Mouse (Mus musculus) intestine, postnatal 0 days (tissue): ENCODE data around the gene Kcnma1. TPM values are rescaled to one million over a fixed set of nuclear protein-coding genes. Genes with fewer than 3 reads are reported as not detected.

Experiments
- ATAC-seq: fragments of 200-750 bp; cut with Nextera tagmentation; 2 replicates; pipeline ENCODE4 v1.8.0; 2017; ENCODE audit warnings: mild to moderate bottlenecking, moderate TSS enrichment, moderate library complexity
- H3K27ac ChIP-seq: fragments of 300-500 bp; sonication (generic); 2 replicates; pipeline ENCODE4 v1.5.1; 2014; ENCODE audit warnings: mild to moderate bottlenecking, low read depth, low read length, moderate library complexity
- H3K27me3 ChIP-seq: fragments of 300-500 bp; sonication (generic); replicated peaks from 2 replicates; pipeline ENCODE4 v1.6.1; 2014; ENCODE audit warnings: low read length, mixed read lengths; ENCODE audit not compliant: control insufficient read depth, insufficient read depth
- H3K36me3 ChIP-seq: fragments of 300-500 bp; sonication (generic); 2 replicates; pipeline ENCODE4 v1.6.1; 2014; ENCODE audit warnings: mild to moderate bottlenecking, moderate library complexity; ENCODE audit not compliant: control insufficient read depth, insufficient read depth
- H3K4me1 ChIP-seq: fragments of 300-500 bp; sonication (generic); replicated peaks from 2 replicates; pipeline ENCODE4 v1.6.1; 2014; ENCODE audit warnings: antibody characterized with exemption, low read length, mixed read lengths; ENCODE audit not compliant: control insufficient read depth, insufficient read depth
- H3K4me2 ChIP-seq: fragments of 300-500 bp; sonication (generic); replicated peaks from 2 replicates; pipeline ENCODE4 v1.6.1; 2014; ENCODE audit warnings: low read depth, mild to moderate bottlenecking, moderate library complexity
- H3K4me3 ChIP-seq: fragments of 300-500 bp; sonication (generic); 2 replicates; pipeline ENCODE4 v1.5.1; 2014; ENCODE audit warnings: low read depth, low read length
- H3K9ac ChIP-seq: fragments of 300-500 bp; sonication (generic); 2 replicates; pipeline ENCODE4 v1.6.1; 2014; ENCODE audit warnings: mild to moderate bottlenecking, low read depth, low read length
- H3K9me3 ChIP-seq: fragments of 300-500 bp; sonication (generic); 2 replicates; pipeline ENCODE4 v1.6.1; 2016; ENCODE audit warnings: mixed run types; ENCODE audit not compliant: control insufficient read depth
- CTCF ChIP-seq: sonication (generic); IDR thresholded peaks from 2 replicates; pipeline ENCODE4 v1.5.1; 2016; ENCODE audit warnings: low read depth, mild to moderate bottlenecking, control low read depth, antibody characterized with exemption, moderate library complexity
- WGBS: fragments of 180-500 bp; shearing (Covaris S2); extraction: QIAGEN DNeasy Blood & Tissue Kit; methylation state at CpG from one replicate; pipeline ENCODE4 v1.1.7; 2014; 5-methylcytosine and 5-hydroxymethylcytosine counted together
- polyA plus RNA-seq: library from polyadenylated mRNA; unstranded; fragments of >200 nt; fragmentation: Nextera tagmentation; extraction: Ambion mirVana; gene quantifications from 2 replicates; pipeline ENCODE4 v1.2.1, GENCODE M21; 2015

Gene Kcnma1
- polyA plus RNA-seq, 1 experiment from 2014 or later = 6.7 TPM

DNA sequence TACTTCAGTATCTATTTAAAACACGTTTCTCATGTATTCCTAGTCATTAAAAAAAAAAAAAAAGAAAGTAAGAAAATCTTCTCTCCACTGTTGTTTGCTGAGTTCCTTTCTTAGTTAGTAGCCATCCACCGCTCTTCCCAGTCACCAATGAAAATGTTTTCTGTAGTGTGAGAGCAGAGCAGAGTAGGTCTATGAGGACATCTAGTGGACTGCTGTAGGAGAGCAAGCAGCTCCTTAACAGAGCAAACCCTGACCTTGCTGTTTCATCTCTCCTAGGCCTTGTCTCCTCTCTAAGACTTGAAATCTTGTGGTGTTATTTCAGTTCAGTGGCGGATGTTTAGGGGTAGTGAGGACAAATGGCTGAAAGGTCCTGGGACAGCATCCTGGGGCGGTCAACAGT lies 585.2 kb downstream of the Kcnma1 start:
- Histone ChIP-seq H3K9me3 (no peaks in the 10 kb centered on the region), H3K4me2 (no peak overlapping the region), H3K27ac (no peak overlapping the region), H3K9ac (no peak overlapping the region), H3K36me3 (no peaks in the 10 kb centered on the region), H3K27me3 (no peaks in the 10 kb centered on the region), H3K4me1 (no peaks in the 10 kb centered on the region), H3K4me3 (no peak overlapping the region)
- 33% methylated on average over 4 of the region's 4 CpGs for WGBS
- peak; percentile 88 for TF ChIP-seq CTCF
- no peak for ATAC-seq

DNA sequence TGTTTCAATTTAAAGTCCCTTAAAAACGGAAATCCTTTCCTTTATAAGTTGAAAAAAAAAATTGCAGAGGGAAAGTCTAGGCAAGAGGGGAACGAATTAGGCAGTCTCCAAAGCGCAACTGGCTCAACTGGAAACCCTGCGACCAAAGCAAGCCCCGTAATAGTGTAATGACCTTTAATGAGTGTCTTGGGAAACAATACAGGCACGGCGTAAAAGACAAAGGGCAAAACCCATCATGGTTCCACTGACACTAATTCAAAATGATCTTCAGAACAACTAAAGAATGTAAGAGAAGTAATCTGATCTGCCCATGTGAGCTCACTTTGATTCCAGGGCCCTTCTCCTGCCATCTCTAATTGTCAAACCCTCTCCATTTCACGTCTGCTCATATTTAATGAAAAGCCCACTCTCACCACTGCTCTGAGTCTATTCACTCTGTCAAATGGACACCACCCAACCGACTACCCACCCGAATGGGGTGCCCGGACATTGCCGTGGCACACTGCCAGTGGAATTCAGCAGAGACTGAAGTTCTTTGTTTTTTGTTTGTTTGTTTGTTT lies 591.7 kb downstream of the Kcnma1 start:
- no peak overlapping the region for H3K4me3 ChIP-seq
- no peaks in the 10 kb centered on the region for H3K27me3 ChIP-seq
- no peak overlapping the region for H3K4me2 ChIP-seq
- no peaks in the 10 kb centered on the region for H3K4me1 ChIP-seq
- H3K27ac ChIP-seq = no peak overlapping the region
- TF ChIP-seq CTCF = no peak
- 79% methylated on average over 12 of the region's 12 CpGs for WGBS
- H3K9me3 ChIP-seq = no peaks in the 10 kb centered on the region
- H3K36me3 ChIP-seq = no peaks in the 10 kb centered on the region
- no peak overlapping the region for H3K9ac ChIP-seq
- no peak for ATAC-seq

DNA sequence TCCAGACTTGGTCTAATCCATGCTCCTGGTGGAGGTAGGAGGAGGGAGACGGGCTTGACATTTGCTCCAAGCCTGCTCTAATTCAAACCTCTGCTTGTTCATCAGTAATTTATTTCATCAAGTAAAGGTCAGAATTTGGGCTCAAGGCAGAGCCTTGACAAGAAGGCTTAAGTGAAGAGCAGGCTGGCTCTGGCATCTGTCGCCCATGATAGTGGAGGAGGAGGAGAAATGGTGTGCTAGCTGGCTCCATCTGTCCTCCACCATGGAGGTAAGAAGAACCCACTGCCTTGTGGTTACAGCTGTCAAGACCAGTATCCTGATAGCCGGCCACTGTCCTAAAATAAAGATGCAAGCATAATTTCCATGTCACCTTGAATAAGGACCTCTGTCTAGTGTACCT lies 595.3 kb downstream of the Kcnma1 start:
- no peak for TF ChIP-seq CTCF
- Histone ChIP-seq H3K4me1 (no peaks in the 10 kb centered on the region), H3K4me3 (no peak overlapping the region), H3K9ac (no peak overlapping the region), H3K36me3 (no peaks in the 10 kb centered on the region), H3K27ac (no peak overlapping the region), H3K9me3 (no peaks in the 10 kb centered on the region), H3K27me3 (no peaks in the 10 kb centered on the region), H3K4me2 (no peak overlapping the region)
- ATAC-seq = no peak
- WGBS = 83% methylated on average over 3 of the region's 3 CpGs

DNA sequence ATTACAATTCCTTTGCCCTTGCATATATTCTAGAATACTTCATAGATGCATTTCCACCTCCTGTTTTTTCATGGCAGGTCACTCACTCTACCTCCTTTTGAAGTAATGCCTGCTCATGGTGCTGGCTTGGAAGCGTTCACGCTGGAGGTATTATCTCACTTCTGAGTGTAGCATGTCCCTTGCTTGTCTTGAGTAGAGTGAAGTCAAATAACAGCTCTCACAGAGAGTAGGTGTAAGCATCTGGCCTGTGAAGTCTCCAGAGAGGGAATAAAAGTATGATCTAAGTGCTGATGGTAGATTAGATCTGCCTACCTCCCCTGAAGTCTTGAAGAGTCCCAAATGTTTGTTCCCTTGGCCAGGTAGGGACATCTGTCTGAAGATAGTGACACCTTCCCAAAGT lies 607.2 kb downstream of the Kcnma1 start:
- no peak overlapping the region for H3K4me2 ChIP-seq
- no peaks in the 10 kb centered on the region for H3K27me3 ChIP-seq
- H3K9ac ChIP-seq = no peak overlapping the region
- no peak for ATAC-seq
- WGBS = 89% methylated on average over 2 of the region's 2 CpGs
- no peaks in the 10 kb centered on the region for H3K4me1 ChIP-seq
- H3K4me3 ChIP-seq = no peak overlapping the region
- H3K9me3 ChIP-seq = no peaks in the 10 kb centered on the region
- no peak for TF ChIP-seq CTCF
- H3K36me3 ChIP-seq = no peaks in the 10 kb centered on the region
- H3K27ac ChIP-seq = no peak overlapping the region

DNA sequence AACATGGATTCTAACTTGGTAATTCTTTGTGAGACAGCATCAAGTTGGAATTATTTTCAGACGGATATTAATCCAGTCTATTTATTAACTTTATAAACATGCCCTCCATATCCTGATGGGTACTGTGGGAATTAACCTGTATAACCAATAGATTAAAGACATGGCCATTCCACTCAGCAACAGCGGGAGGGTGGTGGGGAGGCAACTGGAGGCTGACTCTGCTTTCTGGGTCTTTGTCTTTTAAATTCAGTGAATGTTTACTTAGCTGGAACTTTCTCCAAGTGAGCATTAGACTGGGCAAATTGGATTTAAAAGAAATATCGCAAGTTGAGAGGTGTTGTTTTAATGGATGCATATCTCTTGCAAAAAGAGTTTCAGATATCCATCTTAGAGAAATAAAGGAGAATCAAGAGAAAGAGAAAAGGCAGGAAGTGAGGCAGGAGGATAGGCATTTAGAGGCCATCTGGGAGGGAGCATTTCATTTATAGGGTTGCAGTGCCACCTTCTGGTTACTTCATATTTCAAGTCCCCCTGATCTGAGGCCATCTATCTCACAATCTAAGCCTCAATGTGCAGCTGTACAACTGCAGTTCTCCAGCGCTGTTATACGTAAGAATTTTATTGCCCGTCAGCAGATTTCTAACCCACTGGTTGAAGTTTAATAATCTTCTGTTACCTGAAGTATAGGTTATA lies 613.4 kb downstream of the Kcnma1 start:
- no peak overlapping the region for H3K27ac ChIP-seq
- H3K4me2 ChIP-seq = no peak overlapping the region
- WGBS = 14% methylated on average over 6 of the region's 6 CpGs
- H3K36me3 ChIP-seq = no peaks in the 10 kb centered on the region
- H3K4me3 ChIP-seq = no peak overlapping the region
- no peaks in the 10 kb centered on the region for H3K27me3 ChIP-seq
- no peak for ATAC-seq
- TF ChIP-seq CTCF = peak; percentile 79
- no peaks in the 10 kb centered on the region for H3K9me3 ChIP-seq
- no peak overlapping the region for H3K9ac ChIP-seq
- no peaks in the 10 kb centered on the region for H3K4me1 ChIP-seq

DNA sequence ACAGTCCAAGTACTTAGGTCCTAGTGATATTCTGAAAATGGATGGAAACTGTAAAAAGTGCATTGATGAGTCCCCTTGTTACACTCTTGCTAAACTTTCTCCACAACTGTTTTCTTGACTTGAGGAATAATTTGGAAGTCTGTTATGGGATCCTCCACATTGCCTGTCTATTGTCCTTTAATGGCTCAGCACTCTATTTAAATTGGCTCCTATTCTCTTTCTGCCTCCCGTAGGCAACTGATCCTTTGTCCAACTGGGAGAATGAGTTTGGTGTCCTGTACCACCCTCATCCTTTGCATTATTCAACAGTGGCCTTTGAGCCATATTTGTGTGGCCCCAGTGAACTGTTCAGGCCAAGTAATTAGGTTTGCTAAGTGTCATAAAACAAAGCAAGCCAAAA lies 616.6 kb downstream of the Kcnma1 start:
- Histone ChIP-seq H3K4me1 (no peaks in the 10 kb centered on the region), H3K4me3 (no peak overlapping the region), H3K27ac (no peak overlapping the region), H3K4me2 (no peak overlapping the region), H3K36me3 (no peaks in the 10 kb centered on the region), H3K9ac (no peak overlapping the region), H3K27me3 (no peaks in the 10 kb centered on the region), H3K9me3 (no peaks in the 10 kb centered on the region)
- WGBS = 81% methylated on average over 1 of the region's 1 CpGs
- TF ChIP-seq CTCF = no peak
- no peak for ATAC-seq

DNA sequence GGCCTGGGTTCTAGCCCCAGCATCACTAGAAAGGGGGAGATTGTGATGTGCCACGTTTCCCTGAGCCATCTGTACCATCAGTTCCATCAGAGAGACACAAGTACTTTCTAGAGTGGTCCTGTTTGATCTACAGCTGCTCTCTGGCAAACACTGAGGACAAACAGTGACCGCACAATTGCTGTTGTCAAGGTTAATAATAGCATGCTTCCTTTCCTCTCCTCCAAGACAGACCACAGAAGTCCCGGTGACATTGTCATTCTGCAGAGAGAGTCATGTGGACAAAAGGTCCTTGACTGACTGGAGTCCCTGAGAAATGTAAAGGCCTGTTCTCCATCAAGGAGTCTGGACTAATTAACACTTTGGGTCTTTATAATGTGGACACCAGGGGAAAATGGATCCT lies 622.7 kb downstream of the Kcnma1 start:
- peaks cover 3% of the 10 kb centered on the region; the same call in 1 of the 2 replicates for H3K4me1 ChIP-seq
- ATAC-seq = no peak
- 49% methylated on average over 3 of the region's 3 CpGs for WGBS

More for the DNA sequence above, 622.7 kb downstream of the Kcnma1 start:
- H3K4me3 ChIP-seq = no peak overlapping the region
- no peak for TF ChIP-seq CTCF
- no peaks in the 10 kb centered on the region for H3K9me3 ChIP-seq
- H3K27me3 ChIP-seq = no peaks in the 10 kb centered on the region
- no peak overlapping the region for H3K9ac ChIP-seq
- no peak overlapping the region for H3K4me2 ChIP-seq
- H3K27ac ChIP-seq = no peak overlapping the region
- H3K36me3 ChIP-seq = no peaks in the 10 kb centered on the region
